Mouse (Mus musculus) forebrain, embryonic 14.5 days (tissue): Measurements from ENCODE around the gene Eif6. TPM values are rescaled to one million over a fixed set of nuclear protein-coding genes. Genes with fewer than 3 reads are reported as not detected.
"Not testable (repeated sequence)": the region's sequence is repeated elsewhere in the genome, so short reads cannot be mapped to it uniquely, and the experiment has no call there.

Experiments
- ATAC-seq: fragments of 200-750 bp; cut with Nextera tagmentation; 2 replicates; pipeline ENCODE4 v1.8.0; 2017; ENCODE audit warnings: mild to moderate bottlenecking, moderate library complexity
- DNase-seq: peaks from one replicate; pipeline ENCODE4 v3.0.0-alpha.2; 2015; ENCODE audit warnings: low spot score
- H3K27ac ChIP-seq: fragments of 300-500 bp; sonication (generic); 2 replicates; pipeline ENCODE4 v1.5.1; 2014; ENCODE audit warnings: low read depth, mild to moderate bottlenecking, control low read depth, low read length, moderate library complexity
- H3K27me3 ChIP-seq: fragments of 300-500 bp; sonication (generic); replicated peaks from 2 replicates; pipeline ENCODE4 v1.6.1; 2014; ENCODE audit warnings: low read length, control low read depth, mixed read lengths; ENCODE audit not compliant: control insufficient read depth, insufficient read depth
- H3K36me3 ChIP-seq: fragments of 300-500 bp; sonication (generic); 2 replicates; pipeline ENCODE4 v1.6.1; 2014; ENCODE audit warnings: low read length, control low read depth; ENCODE audit not compliant: control insufficient read depth, insufficient read depth
- H3K4me1 ChIP-seq: fragments of 300-500 bp; sonication (generic); 2 replicates; pipeline ENCODE4 v1.6.1; 2014; ENCODE audit warnings: antibody characterized with exemption, low read length, control low read depth; ENCODE audit not compliant: control insufficient read depth, insufficient read depth
- H3K4me2 ChIP-seq: fragments of 300-500 bp; sonication (generic); 2 replicates; pipeline ENCODE4 v1.6.1; 2014; ENCODE audit warnings: mild to moderate bottlenecking, control low read depth, low read length
- H3K4me3 ChIP-seq: fragments of 300-500 bp; sonication (generic); 2 replicates; pipeline ENCODE4 v1.5.1; 2014; ENCODE audit warnings: low read depth, low read length, control low read depth
- H3K9ac ChIP-seq: fragments of 300-500 bp; sonication (generic); 2 replicates; pipeline ENCODE4 v1.6.1; 2014; ENCODE audit warnings: mild to moderate bottlenecking, low read length, control low read depth, moderate library complexity
- H3K9me3 ChIP-seq: fragments of 300-500 bp; sonication (generic); replicated peaks from 2 replicates; pipeline ENCODE4 v1.6.1; 2016; ENCODE audit warnings: low read length, control low read depth, mixed read lengths; ENCODE audit not compliant: control insufficient read depth
- WGBS: fragments of 180-500 bp; shearing (Covaris S2); extraction: QIAGEN DNeasy Blood & Tissue Kit; methylation state at CpG from one replicate; pipeline ENCODE4 v1.1.7; 2014; 5-methylcytosine and 5-hydroxymethylcytosine counted together
- polyA plus RNA-seq: library from polyadenylated mRNA; unstranded; fragments of >200 nt; fragmentation: Nextera tagmentation; extraction: Ambion mirVana; gene quantifications from 2 replicates; pipeline ENCODE4 v1.2.1, GENCODE M21; 2014

Gene Eif6
- polyA plus RNA-seq, 1 experiment from 2014 or later = 172 TPM

- no peaks in the 10 kb centered on the region for H3K36me3 ChIP-seq
- no peaks in the 10 kb centered on the region for H3K27me3 ChIP-seq
- no peak for DNase-seq
- 68% methylated on average over 9 of the region's 9 CpGs for WGBS
- H3K4me1 ChIP-seq = no peaks in the 10 kb centered on the region
- H3K9me3 ChIP-seq = no peaks in the 10 kb centered on the region
- no peak within 1 kb of the TSS for H3K27ac ChIP-seq
- H3K4me2 ChIP-seq = no peak within 1 kb of the TSS
- no peak within 1 kb of the TSS for H3K9ac ChIP-seq
- ATAC-seq = no peak
- no peak within 1 kb of the TSS for H3K4me3 ChIP-seq
Measured at GRCm38 (mm10) chr2:155834732-155835131, 8.0 kb upstream of the Eif6 start, which contains the start of gene Fam83c. Gene Fam83c (minus strand): TSS chr2:155834854.

- H3K9ac ChIP-seq, H3K36me3 ChIP-seq, H3K27ac ChIP-seq, DNase-seq, H3K4me2 ChIP-seq, H3K9me3 ChIP-seq, H3K4me1 ChIP-seq, H3K27me3 ChIP-seq, ATAC-seq, H3K4me3 ChIP-seq: not testable (repeated sequence)
- 70% methylated on average over 1 of the region's 1 CpGs for WGBS
Measured at GRCm38 (mm10) chr2:155832087-155832486, 5.4 kb upstream of the Eif6 start.

- peaks cover 3% of the 10 kb centered on the region; the same call in 1 of the 2 replicates for H3K4me1 ChIP-seq
- no peak for DNase-seq
- WGBS = 64% methylated on average over 9 of the region's 9 CpGs
- H3K4me3 ChIP-seq = no peak overlapping the region
- no peak overlapping the region for H3K27ac ChIP-seq
- no peak overlapping the region for H3K9ac ChIP-seq
- no peak for ATAC-seq
- no peaks in the 10 kb centered on the region for H3K27me3 ChIP-seq
- H3K4me2 ChIP-seq = no peak overlapping the region
- no peaks in the 10 kb centered on the region for H3K36me3 ChIP-seq
- no peaks in the 10 kb centered on the region for H3K9me3 ChIP-seq
Measured at GRCm38 (mm10) chr2:155831302-155831701, 4.6 kb upstream of the Eif6 start.

GRCm38 (mm10) chr2:155830841-155831240 lies 4.1 kb upstream of the Eif6 start:
- H3K36me3 ChIP-seq = no peaks in the 10 kb centered on the region
- no peaks in the 10 kb centered on the region for H3K9me3 ChIP-seq
- H3K27me3 ChIP-seq = no peaks in the 10 kb centered on the region
- H3K27ac ChIP-seq = no peak overlapping the region
- no peak overlapping the region for H3K9ac ChIP-seq
- no peak for DNase-seq
- ATAC-seq = no peak
- H3K4me1 ChIP-seq = peaks cover 4% of the 10 kb centered on the region; the same call in 1 of the 2 replicates
- no peak overlapping the region for H3K4me2 ChIP-seq
- H3K4me3 ChIP-seq = no peak overlapping the region
- 92% methylated on average over 8 of the region's 8 CpGs for WGBS

- Histone ChIP-seq H3K4me2 (peak overlapping the region; percentile 74), H3K27ac (peak overlapping the region; percentile 53; the same call in 1 of the 2 replicates), H3K36me3 (peaks cover 29% of the 10 kb centered on the region), H3K4me3 (peak overlapping the region; percentile 86), H3K4me1 (peaks cover 8% of the 10 kb centered on the region; the same call in 1 of the 2 replicates), H3K27me3 (no peaks in the 10 kb centered on the region), H3K9ac (peak overlapping the region; percentile 77), H3K9me3 (no peaks in the 10 kb centered on the region)
- 2% methylated on average over 52 of the region's 52 CpGs for WGBS
- peak; percentile 13 for ATAC-seq
- DNase-seq = no peak
Measured at GRCm38 (mm10) chr2:155825904-155826629, 658 bp downstream of the Eif6 start.

GRCm38 (mm10) chr2:155823722-155824121 lies 3.0 kb downstream of the Eif6 start:
- no peak overlapping the region for H3K4me2 ChIP-seq
- H3K4me3 ChIP-seq = no peak overlapping the region
- no peak overlapping the region for H3K9ac ChIP-seq
- ATAC-seq (no peak), DNase-seq (no peak)
- H3K4me1 ChIP-seq = peaks cover 13% of the 10 kb centered on the region
- no peak overlapping the region for H3K27ac ChIP-seq
- peaks cover 47% of the 10 kb centered on the region for H3K36me3 ChIP-seq
- no peaks in the 10 kb centered on the region for H3K9me3 ChIP-seq
- no peaks in the 10 kb centered on the region for H3K27me3 ChIP-seq
- 94% methylated on average over 8 of the region's 8 CpGs for WGBS

GRCm38 (mm10) chr2:155820779-155821178 lies 5.9 kb downstream of the Eif6 start:
- 90% methylated on average over 5 of the region's 5 CpGs for WGBS
- no peak for ATAC-seq

GRCm38 (mm10) chr2:155819449-155820251 lies 7.1 kb downstream of the Eif6 start:
- H3K9me3 ChIP-seq = no peaks in the 10 kb centered on the region
- DNase-seq = no peak
- peak overlapping the region; percentile 80 for H3K9ac ChIP-seq
- peaks cover 7% of the 10 kb centered on the region for H3K4me1 ChIP-seq
- no peak for ATAC-seq
- H3K27ac ChIP-seq = peak overlapping the region; percentile 70
- 63% methylated on average over 6 of the region's 6 CpGs for WGBS
- peak overlapping the region; percentile 48 for H3K4me3 ChIP-seq
- H3K4me2 ChIP-seq = peak overlapping the region; percentile 87
- H3K36me3 ChIP-seq = peaks cover 51% of the 10 kb centered on the region
- H3K27me3 ChIP-seq = no peaks in the 10 kb centered on the region

More at GRCm38 (mm10) chr2:155820779-155821178, 5.9 kb downstream of the Eif6 start:
- no peaks in the 10 kb centered on the region for H3K9me3 ChIP-seq
- DNase-seq = no peak
- peaks cover 10% of the 10 kb centered on the region for H3K4me1 ChIP-seq
- no peaks in the 10 kb centered on the region for H3K27me3 ChIP-seq
- H3K4me2 ChIP-seq = no peak overlapping the region
- H3K36me3 ChIP-seq = peaks cover 50% of the 10 kb centered on the region
- H3K9ac ChIP-seq = no peak overlapping the region
- H3K27ac ChIP-seq = no peak overlapping the region
- no peak overlapping the region for H3K4me3 ChIP-seq

GRCm38 (mm10) chr2:155819392-155819448 lies 7.5 kb downstream of the Eif6 start, which contains the start of gene BC029722:
Gene BC029722 (minus strand): TSS chr2:155819426.
- Histone ChIP-seq H3K27me3 (no peaks in the 10 kb centered on the region), H3K4me2 (peak within 1 kb of the TSS; percentile 87), H3K27ac (peak within 1 kb of the TSS; percentile 70), H3K36me3 (peaks cover 51% of the 10 kb centered on the region), H3K4me3 (peak within 1 kb of the TSS; percentile 48), H3K4me1 (peaks cover 7% of the 10 kb centered on the region), H3K9me3 (no peaks in the 10 kb centered on the region), H3K9ac (peak within 1 kb of the TSS; percentile 80)
- DNase-seq = no peak
- no peak for ATAC-seq
